Mouse (Mus musculus): ENCODE data around the gene Camkv. TPM values are rescaled to one million over a fixed set of nuclear protein-coding genes. Genes with fewer than 3 reads are reported as not detected.

Camkv gene
- polyA plus RNA-seq, 1 experiment from 2014 or later = 3.6 TPM

Other genes with a start within 250 kb of the Camkv start
- gene Sema3f, start 225.2 kb upstream of the Camkv start, polyA plus RNA-seq (2014; fragmentation: Nextera tagmentation; extraction: Ambion mirVana) = 10.7 and 12.0 TPM in 2 replicates
- 198 and 241 TPM in 2 replicates for gene Rbm5, start 164.7 kb upstream of the Camkv start, polyA plus RNA-seq (2014; fragmentation: Nextera tagmentation; extraction: Ambion mirVana)
- 113 and 114 TPM in 2 replicates for gene Rbm6, start 62.4 kb upstream of the Camkv start, polyA plus RNA-seq (2014; fragmentation: Nextera tagmentation; extraction: Ambion mirVana)
- gene Mon1a, start 47.5 kb upstream of the Camkv start, polyA plus RNA-seq (2014; fragmentation: Nextera tagmentation; extraction: Ambion mirVana) = 17.5 and 18.1 TPM in 2 replicates
- gene Mst1r, start 28.8 kb upstream of the Camkv start, polyA plus RNA-seq (2014; fragmentation: Nextera tagmentation; extraction: Ambion mirVana) = 0.31 and 0.60 TPM in 2 replicates
- gene Actl11, start 7.2 kb upstream of the Camkv start, polyA plus RNA-seq (2014; fragmentation: Nextera tagmentation; extraction: Ambion mirVana) = not detected in 2 replicates
- 21.8 and 22.6 TPM in 2 replicates for gene Traip, start 14.5 kb downstream of the Camkv start, polyA plus RNA-seq (2014; fragmentation: Nextera tagmentation; extraction: Ambion mirVana)
- 7.4 and 12.4 TPM in 2 replicates for gene Uba7, start 39.8 kb downstream of the Camkv start, polyA plus RNA-seq (2014; fragmentation: Nextera tagmentation; extraction: Ambion mirVana)
- 1.8 and 1.9 TPM in 2 replicates for gene Gm20661, start 47.4 kb downstream of the Camkv start, polyA plus RNA-seq (2014; fragmentation: Nextera tagmentation; extraction: Ambion mirVana)
- 56.4 and 61.9 TPM in 2 replicates for gene Inka1, start 50.2 kb downstream of the Camkv start, polyA plus RNA-seq (2014; fragmentation: Nextera tagmentation; extraction: Ambion mirVana)
- gene Cdhr4, start 56.8 kb downstream of the Camkv start, polyA plus RNA-seq (2014; fragmentation: Nextera tagmentation; extraction: Ambion mirVana) = 2.9 and 3.3 TPM in 2 replicates
- 0.10 and 0.14 TPM in 2 replicates for gene Gm20662, start 60.7 kb downstream of the Camkv start, polyA plus RNA-seq (2014; fragmentation: Nextera tagmentation; extraction: Ambion mirVana)
- gene Ip6k1, start 66.8 kb downstream of the Camkv start, polyA plus RNA-seq (2014; fragmentation: Nextera tagmentation; extraction: Ambion mirVana) = 27.4 and 35.5 TPM in 2 replicates
- gene Gmppb, start 113.6 kb downstream of the Camkv start, polyA plus RNA-seq (2014; fragmentation: Nextera tagmentation; extraction: Ambion mirVana) = 18.9 and 20.4 TPM in 2 replicates
- gene Amigo3, start 117.5 kb downstream of the Camkv start, polyA plus RNA-seq (2014; fragmentation: Nextera tagmentation; extraction: Ambion mirVana) = 1.6 and 1.8 TPM in 2 replicates
- 0.25 TPM in 2 replicates for gene Mst1, start 144.8 kb downstream of the Camkv start, polyA plus RNA-seq (2014; fragmentation: Nextera tagmentation; extraction: Ambion mirVana)
- gene Rnf123, start 147.7 kb downstream of the Camkv start, polyA plus RNA-seq (2014; fragmentation: Nextera tagmentation; extraction: Ambion mirVana) = 24.3 and 26.5 TPM in 2 replicates
- gene Apeh, start 158.9 kb downstream of the Camkv start, polyA plus RNA-seq (2014; fragmentation: Nextera tagmentation; extraction: Ambion mirVana) = 54.3 and 55.3 TPM in 2 replicates

Data from hindbrain, embryonic 11.5 days (tissue).